Mouse (Mus musculus) v-Abl transformed pro-B cells (cell line): Measurements from ENCODE around the gene Tubg1.
"Not testable (repeated sequence)": the region's sequence is repeated elsewhere in the genome, so short reads cannot be mapped to it uniquely, and the experiment has no call there.

Source experiments
- in situ Hi-C, 2 experiments: fragments of 400-800 bp; cut with MboI; formaldehyde crosslinking; loops; one replicate each; pipeline ENCODE4 v1.15.1; 2025; ENCODE audit not compliant: unreplicated experiment in 2 of 2

Gene Tubg1

GRCm38 (mm10) chr11:101094930-101095313 is 24.8 kb upstream of the Tubg1 start:
- in situ Hi-C loops: loop anchor here in 1 of 2 experiments (25.0 kb wide), 1 partner anchor 342 kb away; the partner anchor contains the start of genes Ifi35, Ptges3l, Rpl27 and Rundc1

- in situ Hi-C loops: loop anchor here in 1 of 2 experiments (25.0 kb wide), 1 partner anchor 342 kb away; the partner anchor contains the start of genes Ifi35, Ptges3l, Rpl27 and Rundc1
These were observed 24.3 kb upstream of the Tubg1 start, which contains the start of gene Psmc3ip for GRCm38 (mm10) chr11:101095314-101096024. TSS of gene Psmc3ip (minus strand) at chr11:101095436.

GRCm38 (mm10) chr11:101098231-101098630 is 21.5 kb upstream of the Tubg1 start:
- in situ Hi-C loops: loop anchor here in 1 of 2 experiments (25.0 kb wide), 1 partner anchor 339 kb away; the partner anchor contains the start of genes Ifi35, Ptges3l, Rpl27 and Rundc1

- in situ Hi-C loops: no loop called here
These were observed 16.7 kb upstream of the Tubg1 start for GRCm38 (mm10) chr11:101103011-101103410.

GRCm38 (mm10) chr11:101109351-101109750 is 10.4 kb upstream of the Tubg1 start:
- in situ Hi-C loops: no loop called here

- in situ Hi-C loops: no loop called here
These were observed 9.0 kb upstream of the Tubg1 start for GRCm38 (mm10) chr11:101110708-101111107.

GRCm38 (mm10) chr11:101111178-101111577 is 8.6 kb upstream of the Tubg1 start:
- in situ Hi-C loops: no loop called here

GRCm38 (mm10) chr11:101112186-101112585 is 7.6 kb upstream of the Tubg1 start:
- in situ Hi-C loops: no loop called here

GRCm38 (mm10) chr11:101115564-101115963 is 4.2 kb upstream of the Tubg1 start:
- in situ Hi-C loops: loop anchor here in 1 of 2 experiments (5.0 kb wide), 1 partner anchor 33 kb away; the partner anchor contains the start of gene Coasy

- in situ Hi-C loops: loop anchor here in 1 of 2 experiments (5.0 kb wide), 1 partner anchor 36 kb away; the partner anchor contains the start of gene Coasy
These were observed 1.6 kb upstream of the Tubg1 start for GRCm38 (mm10) chr11:101118105-101118504.

GRCm38 (mm10) chr11:101119131-101119760 is 492 bp upstream of the Tubg1 start:
- in situ Hi-C loops: loop anchor here in 1 of 2 experiments (5.0 kb wide), 1 partner anchor 37 kb away; the partner anchor contains the start of gene Coasy

GRCm38 (mm10) chr11:101120545-101121188 is 929 bp downstream of the Tubg1 start:
- in situ Hi-C loops: no loop called here

- in situ Hi-C loops: not testable (repeated sequence)
These were observed 4.8 kb downstream of the Tubg1 start for GRCm38 (mm10) chr11:101124494-101124893.

- in situ Hi-C loops: not testable (repeated sequence)
These were observed 5.3 kb downstream of the Tubg1 start for GRCm38 (mm10) chr11:101125008-101125407.

GRCm38 (mm10) chr11:101127075-101127474 is 7.3 kb downstream of the Tubg1 start:
- in situ Hi-C loops: no loop called here

- in situ Hi-C loops: no loop called here
These were observed 9.3 kb downstream of the Tubg1 start for GRCm38 (mm10) chr11:101128996-101129577.

GRCm38 (mm10) chr11:101130056-101130756 is 10.5 kb downstream of the Tubg1 start:
- in situ Hi-C loops: loop anchor here (5.0 kb wide), 1 partner anchor 42 kb away; the partner anchor contains the start of genes Cntnap1 (in 2 of the 2) and Plekhh3 (in 2 of the 2)

- in situ Hi-C loops: loop anchor here (5.0 kb wide), 1 partner anchor 41 kb away; the partner anchor contains the start of genes Cntnap1 (in 2 of the 2) and Plekhh3 (in 2 of the 2)
These were observed 11.4 kb downstream of the Tubg1 start for GRCm38 (mm10) chr11:101131187-101131586.

- in situ Hi-C loops: loop anchor here (5.0 kb wide), 1 partner anchor 41 kb away; the partner anchor contains the start of genes Cntnap1 (in 2 of the 2) and Plekhh3 (in 2 of the 2)
These were observed 12.0 kb downstream of the Tubg1 start for GRCm38 (mm10) chr11:101131701-101132100.
